Mouse (Mus musculus): Measurements from ENCODE around the gene Eif5a.

The Eif5a gene

DNA sequence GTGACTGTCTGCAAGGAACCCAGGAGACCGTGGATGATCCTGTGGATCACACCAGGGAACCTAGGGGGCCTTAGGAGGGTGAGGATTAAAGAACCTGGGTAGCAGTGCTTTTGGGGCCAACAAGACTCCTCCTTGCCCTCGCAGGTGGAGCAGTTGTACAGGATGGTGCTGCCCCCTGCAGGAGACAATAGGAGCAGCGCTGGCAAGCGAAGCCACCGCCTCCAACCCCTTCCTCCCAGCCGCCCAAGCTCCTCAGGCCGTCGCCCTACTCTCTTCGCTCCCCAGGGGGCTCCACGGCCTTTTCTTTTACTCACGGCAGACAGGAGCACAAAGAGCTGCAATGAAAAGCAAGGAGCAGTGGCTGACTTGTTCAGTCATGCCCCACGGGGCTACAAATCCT lies 44.9 kb downstream of the Eif5a start:
- peak; percentile 78 for DNase-seq (ENCODE audit: low read depth, low spot score)

DNA sequence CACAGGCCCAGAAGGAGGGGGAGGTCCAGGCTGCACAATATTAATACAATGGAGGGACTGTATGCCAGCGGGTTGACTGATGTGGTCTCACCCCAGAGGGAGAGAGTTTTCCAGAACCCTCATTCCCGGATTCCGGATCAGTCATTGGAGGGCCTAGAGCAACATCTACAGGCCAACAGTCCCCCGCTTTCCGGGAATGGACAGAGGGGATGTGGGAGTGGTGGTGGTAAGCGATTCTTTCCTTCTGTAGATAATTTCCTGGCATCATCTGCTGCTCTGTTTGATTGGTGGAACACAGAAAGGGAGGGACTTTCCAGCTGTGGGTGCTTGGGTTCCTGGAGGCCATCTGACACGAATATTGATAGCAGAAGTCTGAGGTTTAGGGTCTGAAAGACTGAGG lies 45.6 kb downstream of the Eif5a start:
- DNase-seq (ENCODE audit: low read depth, low spot score), result no peak

DNA sequence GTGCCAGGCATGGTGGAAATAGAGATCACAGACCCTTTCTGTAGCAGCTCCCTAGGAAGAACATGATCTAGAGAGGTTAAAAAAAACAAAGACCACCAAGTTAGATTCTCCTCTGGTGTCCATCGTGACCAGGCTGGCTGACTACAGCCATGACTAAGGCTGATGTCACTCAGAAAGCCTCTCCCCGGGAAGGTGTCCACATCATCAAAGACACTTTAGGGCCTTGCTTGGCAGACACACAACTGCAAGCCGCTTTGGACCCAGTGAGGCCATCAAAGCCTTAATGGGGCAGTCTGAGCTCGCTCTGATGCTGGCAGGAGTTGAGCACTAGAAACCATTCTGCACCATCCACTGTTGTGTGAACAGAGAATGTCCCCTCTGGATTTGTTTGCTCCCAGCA lies 49.3 kb downstream of the Eif5a start:
- DNase-seq (ENCODE audit: low read depth, low spot score), result no peak

DNA sequence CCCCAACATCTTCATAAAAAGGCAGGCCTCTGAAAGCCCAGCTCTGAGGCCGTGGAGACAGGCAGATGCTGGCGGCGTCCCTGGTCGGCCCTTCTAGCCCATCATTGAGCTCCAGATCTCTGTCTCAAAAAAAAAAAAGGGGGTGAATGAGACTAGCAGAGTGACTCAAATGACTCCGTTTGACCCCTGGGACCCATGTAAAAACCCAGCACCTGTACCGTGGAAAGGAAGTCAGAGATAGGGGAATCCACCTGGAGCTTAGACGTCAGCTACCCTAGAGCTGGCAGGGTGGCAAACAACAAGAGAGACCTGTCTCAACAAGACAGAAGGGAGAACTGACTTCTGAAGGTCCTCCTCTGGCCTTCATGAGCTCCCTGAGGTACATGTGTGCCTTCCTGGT lies 49.9 kb downstream of the Eif5a start:
- DNase-seq (ENCODE audit: low read depth, low spot score), result no peak

DNA sequence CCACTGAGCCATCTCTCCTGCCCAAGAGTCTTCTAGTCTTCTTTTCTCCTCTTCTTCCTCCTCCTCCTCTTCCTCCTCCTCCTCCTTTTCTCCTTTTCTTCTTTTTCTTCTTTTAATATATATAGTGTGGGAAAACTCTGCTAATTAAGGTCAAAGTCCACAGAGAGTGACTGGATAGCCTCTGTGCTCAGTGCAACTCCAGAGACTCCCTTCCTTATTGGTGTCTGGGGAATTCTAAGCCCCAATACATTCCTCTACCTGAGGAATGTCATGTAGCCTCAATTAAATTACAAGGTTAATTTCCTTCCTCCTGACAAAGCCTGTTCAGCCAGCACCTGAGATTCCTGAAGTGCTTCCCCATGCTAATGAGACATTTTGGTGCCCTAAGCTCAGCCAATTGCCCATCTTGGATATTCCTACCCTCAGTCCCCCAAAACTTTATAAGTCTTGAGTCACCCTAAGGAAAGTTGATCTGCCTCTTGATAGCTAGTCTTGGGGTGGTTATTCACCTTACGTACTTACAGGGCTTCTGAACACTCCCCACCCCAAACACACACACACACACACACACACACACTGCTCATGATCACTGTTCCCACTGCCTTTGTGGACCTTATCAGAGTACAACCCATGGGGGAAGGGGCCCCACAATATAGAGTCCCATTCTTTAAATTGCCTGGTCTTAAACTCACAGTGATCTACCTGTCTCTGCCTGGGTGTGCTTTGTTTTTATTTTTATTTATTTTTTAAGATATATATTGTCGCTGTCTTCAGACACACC lies 51.3 kb downstream of the Eif5a start:
- DNase-seq (ENCODE audit: low read depth, low spot score), result no peak

DNA sequence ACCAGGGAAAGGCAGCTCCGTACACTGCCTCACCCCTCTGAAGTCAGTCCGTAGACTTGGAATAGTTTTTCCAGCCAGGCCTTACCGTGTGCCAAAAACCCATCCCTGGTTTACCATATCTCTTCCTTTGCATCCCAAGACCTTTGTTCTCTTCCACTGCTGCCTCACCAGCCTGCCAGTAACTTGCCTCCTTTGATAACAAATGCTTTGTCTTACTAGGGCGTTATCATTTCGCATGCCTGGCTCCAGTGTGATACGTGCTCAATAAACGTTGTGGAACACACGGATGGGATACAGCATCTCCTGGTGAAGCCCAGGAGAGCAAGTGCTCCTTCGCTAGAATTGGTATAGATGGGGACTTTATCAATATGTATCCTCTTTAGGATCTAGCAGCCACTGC lies 54.4 kb downstream of the Eif5a start:
- DNase-seq (ENCODE audit: low read depth, low spot score), result no peak
